Mouse (Mus musculus): ENCODE data around the gene Nup93. TPM values are rescaled to one million over a fixed set of nuclear protein-coding genes. Genes with fewer than 3 reads are reported as not detected.

Nup93 gene
- polyA plus RNA-seq, 1 experiment from 2014 or later, result 39.4 TPM

DNA sequence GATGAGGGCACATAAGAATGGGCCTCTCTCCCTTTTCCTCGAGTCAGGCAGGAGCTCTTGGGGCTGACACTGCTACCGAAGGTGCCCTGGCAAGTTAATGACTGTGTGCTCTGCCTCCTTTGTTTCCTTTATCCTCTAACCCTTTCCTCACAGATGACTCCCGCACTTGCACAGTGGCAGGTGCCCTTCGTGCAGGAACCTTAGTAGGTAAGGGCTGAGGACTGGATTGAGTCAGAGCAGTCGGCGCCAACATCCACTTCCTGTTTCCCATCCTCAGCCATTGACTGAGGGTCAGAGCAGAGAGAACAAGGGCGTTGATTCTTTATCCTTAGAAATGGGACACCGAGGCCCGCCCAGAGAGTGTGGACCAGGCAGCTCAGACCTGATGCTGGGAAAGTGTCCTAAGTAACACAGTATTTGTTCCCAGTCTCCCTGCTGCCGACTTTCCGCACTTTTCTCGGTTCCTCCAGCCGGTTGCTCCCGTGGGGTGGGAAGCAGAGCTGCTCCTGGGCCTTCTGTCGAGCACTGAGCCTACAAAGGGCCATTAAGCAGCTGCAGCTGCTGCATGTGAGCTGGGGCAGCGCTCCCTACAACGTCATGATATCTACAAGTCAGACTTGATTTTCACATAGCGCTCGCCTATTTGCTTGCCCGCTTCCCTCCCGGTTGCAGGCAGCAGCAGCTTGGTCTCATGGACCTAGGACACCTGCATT lies 26.9 kb upstream of the Nup93 start:
- Histone ChIP-seq H3K4me3 (replicated peaks) (peak overlapping the region; percentile 45), H3K36me3 (replicated peaks) (no peaks in the 10 kb centered on the region), H3K27ac (replicated peaks) (peak overlapping the region; percentile 92), H3K4me1 (replicated peaks) (peaks cover 83% of the 10 kb centered on the region), H3K9me3 (replicated peaks) (no peaks in the 10 kb centered on the region), H3K9ac (peak overlapping the region; percentile 57), H3K4me2 (peak overlapping the region; percentile 75), H3K27me3 (peaks cover 44% of the 10 kb centered on the region)
- no peak for ATAC-seq (ENCODE audit: insufficient read depth)
- 39% methylated on average over 21 of the region's 21 CpGs for WGBS (ENCODE audit: insufficient replicate concordance)

DNA sequence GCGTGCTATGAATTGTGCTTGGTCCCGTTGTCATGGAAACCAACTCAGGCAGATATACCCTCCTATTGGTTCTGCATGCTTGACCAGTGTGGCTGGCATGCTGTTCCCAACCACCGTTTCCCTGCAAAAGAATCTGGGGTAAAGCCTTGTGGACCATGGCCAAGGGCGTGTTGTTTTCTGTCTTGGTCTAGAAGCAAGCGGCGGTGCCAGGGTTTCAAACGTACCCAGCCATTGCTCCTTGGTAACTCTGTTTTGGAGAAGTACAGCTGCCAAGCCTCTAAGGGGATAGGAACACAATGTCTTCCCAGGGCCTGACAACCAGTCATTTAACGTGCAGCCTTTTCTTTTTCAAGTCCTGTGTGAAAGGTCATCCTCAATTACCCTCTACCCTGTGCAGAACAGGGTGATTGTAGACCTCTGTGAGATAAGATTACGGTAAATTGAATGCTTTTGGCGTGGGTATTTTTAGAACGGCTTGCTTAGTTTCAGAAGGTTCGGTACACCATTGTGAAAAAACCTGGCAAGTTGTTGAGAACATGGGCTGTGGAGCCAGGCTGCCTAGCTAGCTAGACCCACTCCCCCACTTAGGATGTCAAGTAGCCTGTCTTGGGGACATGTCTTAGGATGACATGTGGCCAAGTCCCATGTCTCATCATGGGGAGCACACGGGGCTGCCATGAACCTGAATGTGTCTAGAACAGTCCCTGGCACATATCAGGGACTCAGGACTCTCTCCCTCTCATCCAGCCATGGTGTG lies 24.9 kb upstream of the Nup93 start:
- H3K27ac ChIP-seq (replicated peaks), result no peak overlapping the region
- no peak overlapping the region for H3K4me3 ChIP-seq (replicated peaks)
- H3K4me2 ChIP-seq, result no peak overlapping the region
- no peaks in the 10 kb centered on the region for H3K9me3 ChIP-seq (replicated peaks)
- H3K27me3 ChIP-seq, result peaks cover 41% of the 10 kb centered on the region
- H3K9ac ChIP-seq, result no peak overlapping the region
- H3K36me3 ChIP-seq (replicated peaks), result no peaks in the 10 kb centered on the region
- peaks cover 66% of the 10 kb centered on the region for H3K4me1 ChIP-seq (replicated peaks)
- WGBS (ENCODE audit: insufficient replicate concordance), result 52% methylated on average over 13 of the region's 13 CpGs
- no peak for ATAC-seq (ENCODE audit: insufficient read depth)

DNA sequence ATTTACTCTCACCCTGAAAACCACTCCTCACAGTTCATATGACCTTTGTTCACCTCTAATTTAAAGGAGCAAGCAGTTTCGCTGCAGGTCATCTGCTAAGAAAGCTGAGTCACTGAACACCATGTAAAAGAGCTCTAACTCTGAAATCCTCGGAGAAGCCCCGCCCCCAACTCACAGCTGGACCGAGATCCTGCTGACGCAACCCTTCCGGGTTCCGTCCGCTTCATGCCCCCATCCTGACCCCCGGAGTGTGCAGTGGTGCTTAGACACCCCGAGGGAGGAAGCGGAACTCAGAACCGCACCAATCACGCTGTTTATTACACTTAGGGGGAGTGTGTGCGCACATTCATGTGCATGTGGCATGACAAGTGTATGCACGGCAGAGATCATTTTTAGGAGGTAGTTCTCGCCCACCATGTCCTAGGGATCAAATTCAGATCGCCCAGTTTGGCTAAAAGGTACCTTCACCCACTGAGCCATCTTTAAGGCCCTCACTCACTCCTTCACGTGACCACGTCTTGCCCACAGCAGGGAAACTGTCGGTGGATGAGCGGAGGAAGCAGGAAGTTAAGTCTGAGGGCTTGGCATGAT lies 23.2 kb upstream of the Nup93 start:
- Histone ChIP-seq H3K9me3 (replicated peaks) (no peaks in the 10 kb centered on the region), H3K9ac (peak overlapping the region; percentile 64), H3K27me3 (peaks cover 38% of the 10 kb centered on the region), H3K4me3 (replicated peaks) (peak overlapping the region; percentile 62), H3K36me3 (replicated peaks) (no peaks in the 10 kb centered on the region), H3K4me1 (replicated peaks) (peaks cover 49% of the 10 kb centered on the region), H3K4me2 (peak overlapping the region; percentile 88), H3K27ac (replicated peaks) (peak overlapping the region; percentile 59)
- ATAC-seq (ENCODE audit: insufficient read depth), result peak; percentile 9
- WGBS (ENCODE audit: insufficient replicate concordance), result 10% methylated on average over 21 of the region's 21 CpGs

GRCm38 (mm10) chr8:94192926-94193325 lies 21.4 kb upstream of the Nup93 start:
- WGBS (ENCODE audit: insufficient replicate concordance), result 63% methylated on average over 1 of the region's 1 CpGs
- no peaks in the 10 kb centered on the region for H3K9me3 ChIP-seq (replicated peaks)
- H3K27me3 ChIP-seq, result peaks cover 25% of the 10 kb centered on the region
- no peak overlapping the region for H3K27ac ChIP-seq (replicated peaks)
- no peak overlapping the region for H3K4me3 ChIP-seq (replicated peaks)
- H3K9ac ChIP-seq, result no peak overlapping the region
- H3K4me1 ChIP-seq (replicated peaks), result peaks cover 32% of the 10 kb centered on the region
- no peaks in the 10 kb centered on the region for H3K36me3 ChIP-seq (replicated peaks)
- no peak overlapping the region for H3K4me2 ChIP-seq
- no peak for ATAC-seq (ENCODE audit: insufficient read depth)

DNA sequence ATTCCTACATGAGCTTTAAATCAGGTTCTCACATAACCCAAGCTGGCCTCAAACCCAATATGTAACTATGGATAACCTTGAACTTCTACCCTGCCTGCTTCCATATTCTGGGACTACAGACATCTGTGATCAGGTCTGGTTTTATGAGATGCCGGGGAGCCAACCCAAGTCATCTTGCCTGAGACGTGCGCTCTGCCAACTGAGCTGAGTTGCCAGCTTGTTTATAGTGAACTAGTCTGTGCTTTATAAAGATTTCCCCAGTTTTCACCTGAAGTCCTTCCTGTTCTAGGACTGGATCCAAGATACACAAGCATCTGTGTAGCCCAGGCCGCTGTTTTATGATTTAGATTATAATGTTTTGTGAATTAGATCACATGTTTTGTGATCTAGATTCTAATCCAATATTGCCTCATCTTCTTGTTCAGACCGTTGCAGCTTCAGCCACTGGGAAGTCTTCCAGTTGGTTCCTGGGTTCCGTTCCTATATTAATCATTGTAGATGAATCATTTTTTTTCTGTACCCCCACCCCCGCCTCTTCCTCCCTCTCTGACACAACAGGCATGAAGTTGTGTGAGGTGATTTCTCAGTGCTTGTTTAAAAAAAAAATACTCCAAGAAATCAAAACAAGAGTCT lies 19.7 kb upstream of the Nup93 start:
- peaks cover 26% of the 10 kb centered on the region for H3K4me1 ChIP-seq (replicated peaks)
- no peak overlapping the region for H3K4me2 ChIP-seq
- H3K27me3 ChIP-seq, result peaks cover 16% of the 10 kb centered on the region
- H3K9me3 ChIP-seq (replicated peaks), result no peaks in the 10 kb centered on the region
- no peak overlapping the region for H3K4me3 ChIP-seq (replicated peaks)
- no peak overlapping the region for H3K9ac ChIP-seq
- ATAC-seq (ENCODE audit: insufficient read depth), result no peak
- 74% methylated on average over 7 of the region's 7 CpGs for WGBS (ENCODE audit: insufficient replicate concordance)
- no peak overlapping the region for H3K27ac ChIP-seq (replicated peaks)
- H3K36me3 ChIP-seq (replicated peaks), result no peaks in the 10 kb centered on the region

DNA sequence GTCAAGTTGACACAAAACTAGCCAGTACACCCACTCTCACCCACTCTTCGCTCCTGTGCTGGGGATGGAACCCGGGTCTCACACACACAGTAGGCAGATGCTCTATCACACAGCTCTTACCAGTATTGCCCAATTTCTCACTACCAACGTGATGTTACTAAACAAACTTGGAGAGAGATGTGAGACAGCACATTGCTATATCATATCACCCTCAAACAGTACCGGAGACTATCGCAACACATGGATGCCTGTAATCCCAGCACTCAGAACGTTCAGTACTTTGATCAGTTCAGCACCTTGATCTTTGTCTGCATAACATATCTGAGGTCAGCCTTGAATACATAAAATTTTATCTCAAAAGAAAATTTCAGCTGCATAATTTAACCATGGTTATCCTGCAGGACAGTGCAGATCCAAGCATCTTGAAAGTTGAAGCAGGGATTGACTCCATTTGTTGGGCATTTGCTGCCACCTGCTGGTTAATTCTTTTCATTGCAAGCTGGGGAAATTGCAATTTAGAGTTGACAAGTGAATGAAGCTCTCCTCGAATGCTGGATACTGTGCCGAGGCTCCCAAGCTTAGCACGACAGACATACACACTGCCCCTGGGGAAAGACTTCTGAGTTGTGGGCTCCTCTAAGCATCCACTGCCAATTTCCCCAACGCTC lies 15.0 kb upstream of the Nup93 start:
- Histone ChIP-seq H3K36me3 (replicated peaks) (no peaks in the 10 kb centered on the region), H3K4me2 (peak overlapping the region; percentile 23; the same call in 1 of the 2 replicates), H3K9me3 (replicated peaks) (no peaks in the 10 kb centered on the region), H3K4me1 (replicated peaks) (peaks cover 3% of the 10 kb centered on the region; the same call in 1 of the 2 replicates), H3K4me3 (replicated peaks) (no peak overlapping the region), H3K27ac (replicated peaks) (no peak overlapping the region), H3K9ac (no peak overlapping the region), H3K27me3 (peaks cover 12% of the 10 kb centered on the region; the same call in 1 of the 2 replicates)
- 41% methylated on average over 10 of the region's 10 CpGs for WGBS (ENCODE audit: insufficient replicate concordance)
- peak; percentile 12; the same call in 1 of the 2 replicates for ATAC-seq (ENCODE audit: insufficient read depth)

- 52% methylated on average over 3 of the region's 3 CpGs for WGBS (ENCODE audit: insufficient replicate concordance)
- no peak overlapping the region for H3K4me3 ChIP-seq (replicated peaks)
- H3K27ac ChIP-seq (replicated peaks), result no peak overlapping the region
- ATAC-seq (ENCODE audit: insufficient read depth), result no peak
- peaks cover 9% of the 10 kb centered on the region; the same call in 1 of the 2 replicates for H3K27me3 ChIP-seq
- peaks cover 6% of the 10 kb centered on the region for H3K4me1 ChIP-seq (replicated peaks)
- H3K9ac ChIP-seq, result no peak overlapping the region
- H3K4me2 ChIP-seq, result no peak overlapping the region
- H3K36me3 ChIP-seq (replicated peaks), result no peaks in the 10 kb centered on the region
- H3K9me3 ChIP-seq (replicated peaks), result no peaks in the 10 kb centered on the region
These were observed 10.3 kb upstream of the Nup93 start for GRCm38 (mm10) chr8:94204043-94204442.

DNA sequence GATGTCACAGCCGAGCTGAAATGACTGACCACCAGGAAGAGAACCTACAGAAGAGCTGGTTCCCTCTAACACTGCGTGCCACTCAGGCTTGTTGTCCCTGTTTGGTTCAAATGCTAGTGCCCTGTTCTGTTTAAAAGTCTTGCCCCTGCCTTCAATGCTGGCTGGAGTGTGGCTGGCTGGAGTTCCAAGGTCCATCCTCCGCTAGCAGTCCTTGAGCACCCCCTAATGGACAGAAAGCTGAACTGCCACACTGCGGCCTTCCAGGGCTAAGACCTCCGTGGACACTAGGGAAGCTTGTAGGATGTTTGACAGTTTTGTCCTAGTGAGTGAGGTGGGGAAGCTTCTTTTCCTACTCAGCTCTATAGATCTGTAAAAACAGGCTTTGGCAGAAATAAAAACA lies 8.6 kb upstream of the Nup93 start:
- Histone ChIP-seq H3K9me3 (replicated peaks) (no peaks in the 10 kb centered on the region), H3K36me3 (replicated peaks) (no peaks in the 10 kb centered on the region), H3K4me3 (replicated peaks) (no peak overlapping the region), H3K9ac (no peak overlapping the region), H3K4me1 (replicated peaks) (peaks cover 3% of the 10 kb centered on the region; the same call in 1 of the 2 replicates), H3K4me2 (no peak overlapping the region), H3K27me3 (peaks cover 12% of the 10 kb centered on the region), H3K27ac (replicated peaks) (no peak overlapping the region)
- peak; percentile 66; the same call in 1 of the 2 replicates for ATAC-seq (ENCODE audit: insufficient read depth)
- WGBS (ENCODE audit: insufficient replicate concordance), result 13% methylated on average over 5 of the region's 5 CpGs

DNA sequence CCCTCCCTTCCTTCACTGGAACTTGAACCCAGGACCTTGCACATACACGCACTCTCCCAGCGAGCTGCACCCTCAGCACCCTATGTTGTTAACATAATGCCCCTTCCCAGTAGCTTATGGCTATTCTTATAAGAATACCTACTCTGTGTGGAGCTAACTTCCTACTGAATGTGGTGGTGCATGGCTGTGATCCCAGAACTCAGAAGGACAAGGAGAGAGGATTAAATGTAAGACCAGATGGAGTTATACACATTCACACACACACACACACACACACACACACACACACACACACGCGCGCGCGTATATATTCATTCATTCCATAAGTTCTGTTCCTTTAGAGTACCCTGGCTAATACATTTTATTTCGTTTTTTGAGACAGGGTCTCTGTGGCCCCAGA lies 8.1 kb upstream of the Nup93 start:
- Histone ChIP-seq H3K27me3 (peaks cover 12% of the 10 kb centered on the region), H3K4me2 (no peak overlapping the region), H3K36me3 (replicated peaks) (no peaks in the 10 kb centered on the region), H3K9ac (no peak overlapping the region), H3K4me1 (replicated peaks) (peaks cover 3% of the 10 kb centered on the region; the same call in 1 of the 2 replicates), H3K27ac (replicated peaks) (no peak overlapping the region), H3K4me3 (replicated peaks) (no peak overlapping the region), H3K9me3 (replicated peaks) (no peaks in the 10 kb centered on the region)
- ATAC-seq (ENCODE audit: insufficient read depth), result no peak
- WGBS (ENCODE audit: insufficient replicate concordance), result 70% methylated on average over 8 of the region's 8 CpGs

GRCm38 (mm10) chr8:94207491-94207890 lies 6.9 kb upstream of the Nup93 start:
- Histone ChIP-seq H3K9ac (no peak overlapping the region), H3K27ac (replicated peaks) (no peak overlapping the region), H3K27me3 (peaks cover 18% of the 10 kb centered on the region), H3K36me3 (replicated peaks) (no peaks in the 10 kb centered on the region), H3K4me3 (replicated peaks) (no peak overlapping the region), H3K4me1 (replicated peaks) (peaks cover 3% of the 10 kb centered on the region; the same call in 1 of the 2 replicates), H3K9me3 (replicated peaks) (no peaks in the 10 kb centered on the region), H3K4me2 (no peak overlapping the region)
- ATAC-seq (ENCODE audit: insufficient read depth), result no peak
- WGBS (ENCODE audit: insufficient replicate concordance), result 43% methylated on average over 2 of the region's 2 CpGs
